Comparison of ENCODE assay signal across 22 mouse cellular contexts in genomic region chr3:104991703-104992102, GRCm38 (mm10). TPM values are rescaled to one million over a fixed set of nuclear protein-coding genes. Genes with fewer than 3 reads are reported as not detected.
DNase-seq lines count a peak whose midpoint lies in the region; ATAC-seq and TF ChIP-seq lines count a peak whose summit lies in the region.
"Had no signal": no experiment of that assay in that cellular context is flagged by ENCODE, and none has a peak within 500 bp of the region (broad histone marks: within the 10 kb centered on the region; RNA-seq: fewer than 3 reads in every experiment).

No protein-coding gene starts in this region.

- H3K4me2 ChIP-seq in heart, embryonic 12.5 days = no peak overlapping the region
- H3K4me2 ChIP-seq in CH12.LX (ENCODE audit: insufficient read depth, low read depth, poor library complexity, severe bottlenecking) = peak overlapping the region; percentile 54; the same call in 1 of the 2 replicates
- H3K4me2 ChIP-seq: forebrain, embryonic 13.5 days; hindbrain, embryonic 14.5 days had no signal

- no peaks in the 10 kb centered on the region for H3K79me2 ChIP-seq in CH12.LX (replicated peaks; ENCODE audit: control insufficient read depth, extremely low read depth, insufficient read depth, poor library complexity, severe bottlenecking)

- H3K4me3 ChIP-seq in heart, embryonic 10.5 days = no peak overlapping the region
- H3K4me3 ChIP-seq in heart, embryonic 12.5 days = no peak overlapping the region
- no peak overlapping the region for H3K4me3 ChIP-seq in CH12.LX (replicated peaks in 1 of 3; ENCODE audit: low read depth in 2 of 3, low read length in 2 of 3, poor library complexity in 1 of 3)
- H3K4me3 ChIP-seq: embryonic facial prominence, embryonic 10.5 days; forebrain, embryonic 13.5 days; hindbrain, embryonic 10.5 days had no signal

- H3K36me3 ChIP-seq in heart, embryonic 10.5 days = no peaks in the 10 kb centered on the region
- H3K36me3 ChIP-seq in heart, embryonic 12.5 days = no peaks in the 10 kb centered on the region
- no peaks in the 10 kb centered on the region for H3K36me3 ChIP-seq in CH12.LX (replicated peaks in 1 of 2; ENCODE audit: control insufficient read depth in 1 of 2, insufficient read depth in 1 of 2, low read length in 1 of 2)
- H3K36me3 ChIP-seq: embryonic facial prominence, embryonic 10.5 days; hindbrain, embryonic 10.5 days had no signal

- H3K9ac ChIP-seq in heart, embryonic 12.5 days = no peak overlapping the region
- H3K9ac ChIP-seq in CH12.LX (ENCODE audit: insufficient read depth, low read depth) = no peak overlapping the region
- H3K9ac ChIP-seq: forebrain, embryonic 13.5 days; hindbrain, embryonic 14.5 days had no signal

- no peak for TF ChIP-seq EP300 in CH12.LX (IDR thresholded peaks at IDR 0.05; ENCODE audit: low read length)

- DNase-seq in heart, embryonic 10.5 days (ENCODE audit: low spot score) = peak; percentile 63
- DNase-seq in 3T3-L1 (ENCODE audit: low read depth, low spot score) = peak; percentile 42
- no peak for DNase-seq in CH12.LX (ENCODE audit: extremely low read depth)
- peak; percentile 63 for DNase-seq in lung, postnatal 25 days (ENCODE audit: low spot score)
- DNase-seq in thymus, adult 18-20 months = no peak
- no peak for DNase-seq in adrenal gland, postnatal 4 days (ENCODE audit: low spot score in 2 of 2)
- DNase-seq in natural killer cell, adult 2 months (ENCODE audit: low spot score in 2 of 2) = no peak
- DNase-seq: adrenal gland, adult 2 months; adrenal gland, postnatal 25 days; B cell, adult 2 months; cerebellum, adult 2 months; gastrocnemius, postnatal 10 days had no signal

- no peak overlapping the region for H3K27ac ChIP-seq in heart, embryonic 10.5 days
- no peak overlapping the region for H3K27ac ChIP-seq in heart, embryonic 12.5 days (ENCODE audit: poor library complexity, severe bottlenecking)
- H3K27ac ChIP-seq in CH12.LX (ENCODE audit: insufficient read depth, low read depth) = no peak overlapping the region
- H3K27ac ChIP-seq: embryonic facial prominence, embryonic 10.5 days; forebrain, embryonic 13.5 days; hindbrain, embryonic 10.5 days; hindbrain, embryonic 14.5 days had no signal

- no peak for TF ChIP-seq CTCF in CH12.LX (conservative IDR thresholded peaks at IDR 0.05 in 1 of 2, IDR thresholded peaks at IDR 0.05 in 1 of 2; ENCODE audit: low read depth in 2 of 2, low read length in 2 of 2)

- ATAC-seq in heart, embryonic 12.5 days (ENCODE audit: insufficient number of reproducible peaks, low FRiP score) = no peak
- ATAC-seq: activated CD4-positive, CD25-positive, alpha-beta regulatory T cell, adult 4 months; CD4-positive, CD25-positive, alpha-beta regulatory T cell, adult 4 months; forebrain, embryonic 13.5 days; Patski had no signal

- no peak for TF ChIP-seq POLR2A in CH12.LX (IDR thresholded peaks at IDR 0.05; ENCODE audit: low read depth, low read length)

- TF ChIP-seq RAD21 in CH12.LX (IDR thresholded peaks at IDR 0.05; ENCODE audit: low read depth, low read length) = no peak

- peaks cover 33% of the 10 kb centered on the region for H3K4me1 ChIP-seq in heart, embryonic 10.5 days
- H3K4me1 ChIP-seq in heart, embryonic 12.5 days (replicated peaks) = peaks cover 35% of the 10 kb centered on the region
- peaks cover 0 to 3% of the 10 kb centered on the region in 2 experiments; a peak in 1 of 4 replicates for H3K4me1 ChIP-seq in CH12.LX (ENCODE audit: control insufficient read depth in 1 of 2, insufficient read depth in 2 of 2)

- in situ Hi-C loops in CH12.LX (cut with MboI; ENCODE audit: low pct_ligation_motif_present, low pct_unique_long_range_greater_than_20kb, low sequenced_read_pairs) = loop anchor here (5.0 kb wide), 1 partner anchor 51 kb away; no protein-coding TSS in a partner anchor

- H3K27me3 ChIP-seq in heart, embryonic 10.5 days (ENCODE audit: insufficient read depth, poor library complexity, severe bottlenecking) = no peaks in the 10 kb centered on the region
- H3K27me3 ChIP-seq in heart, embryonic 12.5 days (replicated peaks) = no peaks in the 10 kb centered on the region
- no peaks in the 10 kb centered on the region for H3K27me3 ChIP-seq in CH12.LX (replicated peaks)
- H3K27me3 ChIP-seq: forebrain, embryonic 13.5 days; Patski had no signal

- H3K9me3 ChIP-seq in heart, embryonic 10.5 days = no peaks in the 10 kb centered on the region
- no peaks in the 10 kb centered on the region for H3K9me3 ChIP-seq in heart, embryonic 12.5 days (replicated peaks)
- no peaks in the 10 kb centered on the region for H3K9me3 ChIP-seq in CH12.LX (replicated peaks; ENCODE audit: low read length)
- H3K9me3 ChIP-seq: embryonic facial prominence, embryonic 10.5 days; forebrain, embryonic 13.5 days; hindbrain, embryonic 10.5 days had no signal

- WGBS in heart, embryonic 10.5 days = 77% methylated on average over 5 of the region's 5 CpGs
- WGBS in heart, embryonic 12.5 days = 73% methylated on average over 5 of the region's 5 CpGs

- dilution Hi-C loops in CH12.LX (cut with MboI; ENCODE audit: extremely low pct_ligation_motif_present, extremely low pct_unique_long_range_greater_than_20kb, low sequenced_read_pairs) = no loop called here

TF ChIP-seq in CH12.LX, 34 proteins besides CTCF, POLR2A, EP300 and RAD21:
- TF ChIP-seq ZKSCAN1 (IDR thresholded peaks at IDR 0.05; ENCODE audit: borderline replicate concordance, low read depth, low read length) (no peak), NELFE (IDR thresholded peaks at IDR 0.05; ENCODE audit: low read depth, low read length) (no peak), TCF12 (IDR thresholded peaks at IDR 0.05; ENCODE audit: low read depth, low read length) (no peak), PAX5 (IDR thresholded peaks at IDR 0.05; ENCODE audit: low read length) (no peak), SIN3A (IDR thresholded peaks at IDR 0.05; ENCODE audit: low read length) (no peak), KAT2A (IDR thresholded peaks at IDR 0.05; ENCODE audit: insufficient replicate concordance, low read length) (no peak), JUN (IDR thresholded peaks at IDR 0.05; ENCODE audit: insufficient read depth, low read depth, low read length) (no peak), MAZ (IDR thresholded peaks at IDR 0.05; ENCODE audit: low read depth, low read length) (no peak), MAFK (IDR thresholded peaks at IDR 0.05; ENCODE audit: insufficient replicate concordance, low read length) (no peak), USF1 (IDR thresholded peaks at IDR 0.05; ENCODE audit: low read depth, low read length) (no peak), ETS1 (conservative IDR thresholded peaks at IDR 0.05; ENCODE audit: low read depth, low read length) (no peak), SMC3 (IDR thresholded peaks at IDR 0.05; ENCODE audit: low read depth, low read length) (no peak), CHD2 (IDR thresholded peaks at IDR 0.05; ENCODE audit: low read length) (no peak), MYC (IDR thresholded peaks at IDR 0.05; ENCODE audit: low read depth, low read length) (no peak), MAX (IDR thresholded peaks at IDR 0.05; ENCODE audit: low read length) (no peak), MXI1 (IDR thresholded peaks at IDR 0.05; ENCODE audit: low read depth, low read length) (no peak)

RNA-seq across cellular contexts. Expression of gene Wnt2b, which starts 30.0 kb away (rescaled TPM):
- polyA plus RNA-seq in heart, embryonic 10.5 days (2016; fragmentation: Nextera tagmentation; extraction: Ambion mirVana) = 1.3 and 1.6 TPM in 2 replicates
- 1.3 and 1.4 TPM in 2 replicates for polyA plus RNA-seq in heart, embryonic 12.5 days (2016; fragmentation: Nextera tagmentation; extraction: Ambion mirVana)
- total RNA-seq in CH12.LX (2012; rRNA removed) (not detected in 2 replicates), CH12.LX (2014; rRNA removed) (not detected in 2 replicates)
- 0.12 and 0.16 TPM in 2 replicates for polyA plus RNA-seq in CH12.LX (2012; ENCODE audit: insufficient read length, low read depth)
- 10 to 100 TPM; 11.4 to 12.6 TPM for total RNA-seq in adrenal gland, postnatal 4 days (2021)
- total RNA-seq: granulocyte monocyte progenitor cell, adult 5-6 weeks; MEL had no signal

Comparison
In these comparisons a context has a peak if more than half of its experiments do, and no peak if none do; other contexts are left out.
1. DNase-seq: peak in heart, embryonic 10.5 days (single experiment), 3T3-L1 (single experiment) and lung, postnatal 25 days (single experiment); none in CH12.LX (single experiment), thymus, adult 18-20 months (0 of 2), adrenal gland, postnatal 4 days (0 of 2) and natural killer cell, adult 2 months (0 of 2).